Mouse (Mus musculus): Measurements from ENCODE around the gene Cfdp1. TPM values are rescaled to one million over a fixed set of nuclear protein-coding genes. Genes with fewer than 3 reads are reported as not detected.

The Cfdp1 gene
- total RNA-seq, 1 experiment from 2014 or later, result 252 TPM

DNA sequence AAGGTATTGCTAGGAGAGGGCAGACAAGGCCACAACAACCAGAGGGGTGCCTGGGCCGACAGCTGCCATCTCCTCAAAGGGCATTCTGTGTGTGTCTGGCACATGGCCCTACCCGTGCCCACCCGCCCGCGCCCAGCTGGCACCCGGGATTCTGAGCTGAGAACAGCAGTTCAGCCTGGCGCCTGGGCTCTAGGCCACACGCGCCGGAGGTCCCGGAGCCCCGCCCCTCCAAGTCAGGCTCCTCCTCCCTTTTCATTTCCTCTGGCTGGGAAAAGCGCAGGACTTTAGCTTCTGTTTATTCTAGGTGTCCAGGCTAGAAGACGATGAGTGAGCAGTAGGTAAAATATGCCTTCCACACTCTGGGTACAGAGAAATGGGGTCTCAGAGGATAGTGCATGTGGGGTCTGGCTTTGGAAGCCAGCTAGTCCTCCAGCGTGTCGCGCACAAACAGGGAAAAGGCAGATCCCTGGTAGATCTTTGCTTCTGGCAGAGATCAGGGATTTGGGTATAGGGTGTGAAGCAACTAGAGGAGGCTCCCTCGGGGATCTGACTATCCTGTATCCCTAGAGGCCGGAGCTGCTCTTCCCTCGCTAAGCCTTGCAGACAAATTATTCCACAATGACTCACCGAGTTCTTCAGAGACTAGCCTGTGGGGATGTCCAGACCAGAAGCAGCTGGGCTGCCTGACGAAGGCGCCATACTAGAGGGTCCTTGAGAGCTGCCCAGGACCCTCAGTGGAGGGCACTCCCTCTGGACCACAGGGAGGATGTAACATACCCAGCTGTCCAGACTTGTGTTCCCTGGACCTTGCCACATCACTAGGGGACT, 108.3 kb downstream of the Cfdp1 start:
- peak; percentile 66 for ATAC-seq (replicated peaks; ENCODE audit: low read depth, poor library complexity, severe bottlenecking)

DNA sequence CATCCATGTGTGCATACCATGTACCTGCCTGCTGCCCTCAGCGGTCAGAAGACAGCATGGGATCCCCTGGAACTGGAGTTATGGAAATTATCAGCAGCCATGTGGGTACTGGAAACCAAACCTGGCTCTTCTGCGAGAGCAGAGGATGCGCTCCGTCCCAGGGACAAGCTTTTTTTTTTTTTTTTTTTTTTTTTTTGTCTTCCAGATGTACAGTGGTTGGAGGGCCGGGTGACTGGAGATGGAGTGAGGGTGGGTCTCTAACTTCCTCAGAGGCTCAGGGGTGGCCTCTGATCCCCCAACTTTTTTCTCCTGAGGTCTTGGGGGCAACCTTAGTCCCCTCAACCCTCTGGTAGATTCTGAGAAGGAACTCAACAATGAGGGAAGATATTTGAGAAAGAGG, 109.0 kb downstream of the Cfdp1 start:
- no peak for ATAC-seq (replicated peaks; ENCODE audit: low read depth, poor library complexity, severe bottlenecking)

DNA sequence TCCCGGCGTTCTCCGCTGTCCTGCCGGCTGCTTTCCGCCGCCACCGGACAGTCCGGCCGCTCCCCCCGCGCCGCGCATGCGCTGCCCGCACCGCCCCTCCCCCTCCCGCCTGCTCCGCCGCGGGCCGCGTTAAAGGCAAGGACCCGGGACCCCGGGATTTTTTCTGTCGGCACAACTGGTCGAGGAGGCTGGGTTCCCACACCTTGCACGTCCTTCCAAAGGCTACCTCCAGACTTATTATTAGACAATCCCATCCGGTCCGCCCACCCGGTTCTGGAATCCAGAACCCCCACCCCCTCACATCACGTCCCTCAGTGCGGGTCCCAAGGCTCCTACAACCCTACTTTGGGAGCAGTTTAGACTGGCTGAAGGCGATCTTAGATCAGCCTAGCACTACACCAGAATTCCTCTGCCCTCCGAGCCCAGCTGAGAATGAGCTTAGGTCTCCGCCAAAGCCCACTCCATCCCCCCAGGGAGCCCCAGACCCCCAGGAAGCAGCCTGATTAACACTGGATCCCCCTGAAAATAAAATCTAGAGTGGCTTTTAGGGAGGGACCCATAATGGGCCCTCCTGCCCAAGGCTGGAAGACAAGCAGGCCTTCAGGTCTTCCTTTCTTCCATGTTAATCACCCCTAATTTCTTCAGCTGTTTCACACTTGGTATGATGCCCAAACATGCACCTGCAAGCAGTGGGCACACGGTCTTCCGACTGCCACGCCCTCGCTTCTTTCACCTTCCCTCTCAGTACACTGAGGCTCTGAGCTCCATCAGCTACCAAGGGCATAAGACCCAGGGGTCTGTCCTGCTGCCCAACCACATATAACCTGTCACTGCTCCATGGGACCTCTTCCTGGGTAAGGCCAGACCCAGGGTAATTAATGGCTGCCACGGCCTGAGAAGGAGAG, 110.0 kb downstream of the Cfdp1 start, which contains the start of gene Bcar1:
TSS of gene Bcar1 (minus strand) at position 18 of the 905 bp plus-strand sequence.
- ATAC-seq (replicated peaks; ENCODE audit: low read depth, poor library complexity, severe bottlenecking), result no peak

DNA sequence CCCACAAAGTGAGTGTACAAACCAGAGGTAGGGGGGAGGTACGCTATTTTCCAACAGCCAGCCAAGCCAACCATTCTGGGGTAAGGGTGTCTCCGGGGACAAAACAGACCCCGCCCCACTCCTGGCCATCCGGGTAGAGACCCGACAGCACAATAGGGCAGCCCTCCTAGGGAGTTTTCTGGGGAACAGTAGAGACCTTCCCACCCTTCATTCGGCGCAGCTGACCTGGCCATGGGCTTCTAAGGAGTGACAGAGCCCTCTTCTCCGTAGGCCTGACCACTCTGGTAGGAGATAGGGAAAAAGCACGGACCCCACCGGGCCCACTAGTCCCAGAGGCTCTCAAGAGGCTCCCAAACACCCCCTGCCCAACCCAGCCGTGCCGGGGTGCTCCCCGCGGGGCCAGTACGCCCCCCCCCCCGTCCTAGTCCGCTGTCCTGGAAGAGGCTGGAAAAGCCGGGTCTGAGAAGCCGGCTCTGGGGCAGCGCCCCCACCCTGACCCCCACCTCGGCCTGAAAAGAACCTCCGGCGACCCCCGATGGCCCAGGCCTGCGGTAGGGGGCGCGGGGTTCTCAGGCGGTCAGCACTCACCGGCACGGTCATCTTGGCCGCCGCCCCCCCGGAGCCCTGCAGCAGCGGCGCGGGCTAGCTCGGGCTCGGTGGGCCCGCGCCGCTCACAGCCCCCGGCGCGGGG, 110.8 kb downstream of the Cfdp1 start:
- ATAC-seq (replicated peaks; ENCODE audit: low read depth, poor library complexity, severe bottlenecking), result no peak

DNA sequence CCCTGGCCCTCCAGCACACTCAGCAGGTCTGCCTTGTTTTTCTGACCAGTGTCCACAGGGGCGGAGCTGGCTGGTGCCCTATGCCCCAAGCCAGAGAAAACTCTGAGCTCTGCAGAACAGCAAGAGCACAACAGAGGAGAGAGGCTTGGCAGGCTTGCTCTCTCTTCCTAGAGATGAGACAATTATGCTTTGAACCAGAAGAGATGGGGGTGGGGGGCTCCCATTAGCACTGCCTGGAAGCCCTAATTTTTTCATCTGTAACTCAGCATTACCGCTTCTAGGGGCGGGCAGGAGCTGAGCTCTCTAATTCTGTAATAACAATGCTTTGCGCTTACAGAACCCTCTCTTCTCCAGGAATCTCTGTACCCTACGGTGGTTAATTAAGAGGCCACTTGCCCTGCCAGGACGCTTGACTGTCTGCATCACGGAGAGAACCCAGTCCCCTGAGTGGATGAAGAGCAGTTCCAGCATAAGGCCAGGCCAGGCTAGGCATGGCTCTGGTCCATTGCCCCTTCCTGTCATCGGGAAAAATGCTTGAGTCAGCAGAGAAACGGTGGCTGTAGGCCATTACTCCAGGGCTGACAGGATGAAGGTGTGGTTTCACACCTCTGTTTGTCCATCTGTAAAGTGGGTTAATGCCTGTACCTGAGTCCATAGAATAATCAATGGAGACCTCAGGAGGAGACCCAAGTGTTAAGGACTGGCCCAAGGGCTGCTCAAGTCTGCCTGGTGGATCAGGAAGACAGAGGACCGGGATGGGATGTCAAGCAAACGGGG, 111.6 kb downstream of the Cfdp1 start:
- ATAC-seq (replicated peaks; ENCODE audit: low read depth, poor library complexity, severe bottlenecking), result no peak

DNA sequence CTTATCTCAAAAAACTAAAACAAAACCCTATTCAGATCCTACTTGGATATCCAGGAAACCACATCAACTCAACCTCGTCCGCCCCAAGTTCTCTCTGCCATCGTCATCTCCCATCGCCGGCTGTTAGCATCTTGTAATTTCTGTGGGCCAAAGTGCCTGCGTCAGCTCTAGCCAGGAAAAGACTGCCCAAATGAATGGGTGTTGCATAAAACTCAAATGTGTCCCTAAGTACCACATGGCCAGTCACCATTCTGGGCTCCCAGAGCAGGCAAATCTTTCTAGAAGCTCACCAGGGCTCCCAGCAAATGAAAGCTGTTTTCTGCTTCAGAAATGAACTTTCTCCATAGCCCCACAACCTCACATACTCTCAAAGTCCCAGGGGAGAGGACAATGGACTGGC, 112.5 kb downstream of the Cfdp1 start:
- ATAC-seq (replicated peaks; ENCODE audit: low read depth, poor library complexity, severe bottlenecking), result no peak

DNA sequence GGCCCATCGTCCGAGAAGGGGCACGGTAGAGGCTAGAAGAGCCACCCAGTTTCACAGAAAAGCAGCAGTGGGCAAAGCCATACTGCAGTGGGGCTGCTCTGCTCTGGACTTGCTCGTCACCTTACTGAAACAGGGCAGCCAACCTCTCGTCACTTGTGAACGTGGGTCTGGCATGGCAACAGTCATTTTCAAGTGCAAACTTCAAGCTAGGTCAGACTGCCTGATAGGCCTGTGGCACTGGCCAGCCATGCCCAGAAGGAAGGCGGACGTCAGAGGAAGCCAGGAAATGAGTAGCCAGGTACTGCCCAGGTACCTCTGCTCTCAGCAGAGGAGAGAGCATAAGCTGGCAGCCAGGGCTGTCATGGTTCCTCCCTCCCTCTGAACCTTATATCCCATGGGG, 113.1 kb downstream of the Cfdp1 start:
- no peak for ATAC-seq (replicated peaks; ENCODE audit: low read depth, poor library complexity, severe bottlenecking)

DNA sequence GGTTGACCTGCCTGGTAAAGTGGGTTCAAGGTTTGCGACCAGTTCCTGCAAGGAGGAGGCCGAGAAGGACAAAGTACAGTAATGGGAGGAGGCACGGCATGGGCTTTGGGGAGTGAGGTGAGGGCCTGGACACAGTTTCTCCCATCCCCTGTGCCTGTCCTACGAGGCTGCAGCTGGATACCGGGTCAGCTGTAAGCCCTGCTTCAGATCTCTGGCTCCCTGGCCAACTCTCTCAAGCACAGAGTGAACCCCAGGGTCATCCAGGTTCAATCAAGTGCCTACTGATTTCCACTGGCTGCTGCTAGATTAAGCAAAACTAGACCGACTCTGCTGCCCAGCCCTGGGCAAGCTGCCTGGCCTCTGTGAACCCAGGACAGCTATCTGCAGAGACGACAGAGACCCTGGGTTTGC, 113.8 kb downstream of the Cfdp1 start:
- ATAC-seq (replicated peaks; ENCODE audit: low read depth, poor library complexity, severe bottlenecking), result no peak

DNA sequence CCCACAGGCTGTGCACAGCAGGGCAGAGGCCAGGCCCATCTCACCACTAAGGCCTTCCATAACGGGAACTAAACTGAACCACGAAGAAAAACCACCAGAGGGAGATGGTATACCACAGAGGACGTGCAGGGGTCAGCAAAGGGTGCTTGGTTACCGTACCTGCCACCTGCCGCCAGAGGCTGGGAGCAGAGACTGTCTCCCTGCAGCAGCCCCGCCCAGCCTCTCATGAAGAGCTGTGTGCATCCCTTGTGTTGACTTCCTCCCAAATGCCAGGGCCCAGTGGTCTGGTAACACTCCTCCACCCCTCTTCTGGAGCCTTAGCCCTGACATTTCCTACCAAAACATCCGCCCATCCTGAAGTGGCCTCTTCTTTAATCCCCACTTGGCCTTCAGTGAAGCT, 114.5 kb downstream of the Cfdp1 start:
- peak; percentile 65 for ATAC-seq (replicated peaks; ENCODE audit: low read depth, poor library complexity, severe bottlenecking)

DNA sequence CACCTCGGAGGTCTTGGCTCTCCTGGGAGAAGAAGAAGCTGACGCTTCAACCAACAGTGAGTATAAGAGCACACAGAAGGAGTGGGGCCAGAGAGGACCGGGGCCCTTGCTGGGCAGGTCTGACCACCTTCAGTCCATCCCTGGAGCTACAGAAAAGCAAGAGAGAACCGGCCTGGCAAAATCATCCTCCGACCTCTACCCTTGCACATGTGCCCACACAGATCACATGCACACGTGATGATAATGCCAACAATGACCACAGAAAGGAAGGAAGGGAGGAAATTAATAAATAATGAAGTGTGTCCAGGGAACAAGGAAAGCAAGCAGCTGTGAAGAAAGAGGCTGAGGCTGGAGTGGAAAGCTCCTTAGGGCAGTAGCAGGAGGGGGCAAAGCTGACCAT, 115.2 kb downstream of the Cfdp1 start:
- no peak for ATAC-seq (replicated peaks; ENCODE audit: low read depth, poor library complexity, severe bottlenecking)

DNA sequence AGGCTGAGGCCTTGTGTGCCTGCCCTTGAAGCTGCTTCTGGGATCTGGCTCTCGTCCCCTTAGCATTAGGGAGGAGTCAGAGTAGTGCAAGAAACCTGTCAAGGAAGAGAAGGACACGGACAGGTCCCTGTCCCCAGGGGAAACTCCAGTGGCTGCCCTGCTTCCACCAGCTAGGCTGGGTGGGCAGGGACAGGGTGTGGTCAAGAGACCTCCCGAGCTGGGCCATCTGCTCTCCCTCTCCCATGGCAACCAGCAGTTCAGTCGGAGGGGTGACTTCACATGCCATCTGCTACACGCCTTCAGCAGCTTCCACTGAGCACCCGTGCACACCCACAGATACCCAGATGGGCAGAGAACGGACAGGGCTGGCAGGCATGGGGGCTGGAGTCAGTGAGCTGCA, 117.8 kb downstream of the Cfdp1 start:
- ATAC-seq (replicated peaks; ENCODE audit: low read depth, poor library complexity, severe bottlenecking), result no peak

DNA sequence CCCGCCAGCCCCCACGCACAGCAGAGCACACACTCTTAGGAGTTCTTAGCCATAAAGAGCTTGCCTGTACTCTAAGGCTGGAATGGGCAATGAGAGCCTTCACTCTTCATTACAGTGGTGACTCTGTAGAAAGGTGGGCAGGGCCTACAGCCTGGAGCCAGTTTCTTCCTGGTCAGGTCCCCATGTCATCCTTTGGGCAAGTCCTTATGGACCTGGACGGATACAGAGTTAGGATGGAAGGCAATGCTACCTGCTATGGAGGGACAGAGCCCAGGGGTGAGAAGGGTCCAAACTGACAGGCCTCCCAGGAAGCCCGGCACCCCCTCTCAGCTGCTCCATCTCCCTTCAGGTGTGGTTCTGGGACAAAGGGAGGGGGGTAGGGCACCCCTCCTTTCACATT, 118.3 kb downstream of the Cfdp1 start:
- no peak for ATAC-seq (replicated peaks; ENCODE audit: low read depth, poor library complexity, severe bottlenecking)

DNA sequence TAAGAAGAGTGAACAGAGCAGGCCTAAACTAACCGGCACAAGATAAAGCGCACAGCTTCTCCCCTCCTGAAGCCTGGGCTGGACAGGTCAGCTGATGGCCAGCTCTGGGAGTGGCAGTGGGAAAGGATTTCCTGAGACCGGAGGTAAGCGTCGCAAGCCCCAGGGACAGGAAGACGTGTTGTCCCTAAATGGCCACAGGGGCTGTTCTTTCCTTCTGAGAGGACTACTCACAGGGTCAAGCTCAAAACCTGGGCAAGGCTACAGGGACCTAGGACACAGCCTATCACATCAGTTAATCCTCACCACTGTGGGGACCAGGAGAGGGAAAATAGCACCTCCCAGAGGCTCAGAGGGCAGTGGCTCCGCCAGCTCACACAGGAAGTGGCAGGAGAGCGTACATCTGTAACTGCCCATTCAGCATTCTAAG, 118.7 kb downstream of the Cfdp1 start:
- ATAC-seq (replicated peaks; ENCODE audit: low read depth, poor library complexity, severe bottlenecking), result no peak

DNA sequence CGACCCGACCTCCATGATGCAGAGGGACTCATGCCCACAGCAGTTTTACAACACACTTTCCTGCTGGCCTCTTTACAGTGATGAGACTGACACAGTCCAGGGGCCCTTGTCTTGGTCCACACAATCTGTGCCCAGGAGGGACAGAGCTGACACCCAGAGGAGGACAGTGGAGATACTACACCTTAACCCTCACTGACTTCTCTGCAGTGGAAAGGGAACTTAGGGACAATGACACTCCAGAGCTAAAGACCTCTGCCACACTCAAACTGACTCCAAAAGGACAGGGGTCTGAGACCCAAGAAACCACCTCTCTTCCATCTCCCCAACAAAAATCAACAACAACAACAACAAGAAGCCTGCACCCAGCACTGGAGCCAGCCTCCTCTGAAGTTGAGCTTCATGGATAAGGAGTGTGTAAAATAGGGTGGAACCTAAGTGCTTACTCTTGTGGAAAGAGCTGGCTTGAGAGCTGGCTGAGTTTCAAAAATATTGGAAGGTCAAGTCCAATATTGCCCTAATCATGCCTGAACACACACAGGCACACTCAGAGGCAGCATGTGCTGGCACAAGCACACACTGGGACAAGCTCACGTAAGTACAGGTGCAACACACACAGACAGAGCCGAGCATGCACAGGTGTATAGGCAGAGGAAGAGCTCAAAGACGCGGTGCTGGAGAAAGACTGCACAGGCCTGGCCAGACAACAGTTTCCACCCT, 119.7 kb downstream of the Cfdp1 start:
- no peak for ATAC-seq (replicated peaks; ENCODE audit: low read depth, poor library complexity, severe bottlenecking)

DNA sequence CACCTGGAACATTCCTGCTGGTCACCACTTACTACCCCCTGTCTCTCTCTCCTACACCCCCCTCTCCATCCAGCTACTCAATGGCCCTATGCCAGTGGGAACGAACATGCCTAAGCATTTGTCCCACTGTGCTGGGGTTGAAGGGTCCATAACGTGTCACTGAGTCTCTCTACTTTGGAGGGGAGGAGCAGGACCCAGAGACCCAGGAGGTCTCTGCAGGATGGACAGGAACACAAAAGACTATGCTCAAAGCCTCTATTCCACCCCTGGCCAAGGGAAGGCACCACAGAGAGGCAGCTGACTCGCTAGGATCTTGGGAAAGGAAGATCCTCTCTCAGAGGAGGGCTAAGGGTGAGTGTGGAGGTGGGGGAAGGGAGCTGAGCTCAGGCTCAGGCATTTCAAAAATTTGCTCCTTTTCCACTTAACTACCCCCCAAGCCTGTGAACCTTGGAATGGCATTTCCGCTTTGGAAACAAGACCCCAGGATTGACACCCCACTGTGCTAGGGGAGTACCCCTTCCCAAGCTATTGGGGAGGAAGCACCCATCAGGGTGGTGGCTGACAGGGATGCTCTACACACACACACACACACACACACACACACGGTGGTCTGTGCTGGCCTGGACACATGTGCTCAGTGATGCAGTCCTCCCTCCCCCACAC, 120.4 kb downstream of the Cfdp1 start:
- ATAC-seq (replicated peaks; ENCODE audit: low read depth, poor library complexity, severe bottlenecking), result no peak

DNA sequence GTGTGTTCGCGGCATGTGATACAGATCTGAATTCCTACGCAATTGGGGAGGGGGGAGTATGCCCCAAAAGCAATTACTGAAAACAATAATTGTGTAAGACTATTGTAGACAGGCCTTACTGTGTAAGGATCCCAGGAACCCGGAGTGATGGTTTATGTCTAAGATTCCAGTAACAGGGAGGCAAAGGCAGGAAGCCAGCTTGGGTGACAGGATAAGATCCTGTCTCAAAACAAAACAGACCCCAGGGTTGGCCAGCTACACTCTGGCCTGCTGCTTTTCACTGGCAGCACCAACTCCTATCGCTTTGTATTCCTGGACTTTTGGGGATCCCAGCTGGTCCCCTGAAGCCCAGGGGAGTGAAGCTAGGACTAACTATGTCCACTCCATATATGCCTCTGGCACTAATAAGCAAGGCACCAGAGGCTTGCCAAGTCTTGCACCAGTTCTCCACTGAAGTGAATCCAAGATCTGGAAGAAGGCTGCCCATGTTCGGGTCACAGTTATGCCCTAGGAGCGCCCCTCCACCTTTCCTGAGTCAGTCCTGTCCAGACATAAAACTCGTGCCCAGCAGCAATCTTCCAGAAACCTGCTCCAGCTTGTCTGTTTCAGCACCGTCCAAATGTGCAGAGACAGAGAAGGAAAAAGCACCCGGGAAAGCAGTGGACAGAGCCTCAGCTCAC, 121.5 kb downstream of the Cfdp1 start:
- no peak for ATAC-seq (replicated peaks; ENCODE audit: low read depth, poor library complexity, severe bottlenecking)

DNA sequence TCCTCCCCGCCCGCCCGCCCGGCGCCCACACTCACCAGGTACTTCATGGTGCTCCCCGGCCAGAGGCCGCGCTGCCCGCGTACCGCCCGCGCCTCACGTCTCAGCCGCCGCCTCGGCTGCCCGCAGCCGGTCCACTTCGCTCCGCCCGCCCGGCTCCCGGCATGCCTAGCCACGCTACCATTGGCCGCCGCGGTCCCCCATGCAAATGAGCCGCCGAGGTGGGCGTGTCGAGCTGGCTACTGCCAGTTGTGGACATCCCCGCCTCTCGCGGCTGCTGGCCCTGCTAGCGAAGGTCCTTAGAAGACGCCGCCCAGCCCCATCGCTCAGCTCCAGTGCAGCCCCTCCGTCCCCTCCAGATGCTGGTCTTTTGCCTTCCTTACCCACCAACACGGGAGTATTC, 122.1 kb downstream of the Cfdp1 start:
- peak; percentile 97 for ATAC-seq (replicated peaks; ENCODE audit: low read depth, poor library complexity, severe bottlenecking)
